ENCODE assay signal across 20 mouse cellular contexts in the genomic region with DNA sequence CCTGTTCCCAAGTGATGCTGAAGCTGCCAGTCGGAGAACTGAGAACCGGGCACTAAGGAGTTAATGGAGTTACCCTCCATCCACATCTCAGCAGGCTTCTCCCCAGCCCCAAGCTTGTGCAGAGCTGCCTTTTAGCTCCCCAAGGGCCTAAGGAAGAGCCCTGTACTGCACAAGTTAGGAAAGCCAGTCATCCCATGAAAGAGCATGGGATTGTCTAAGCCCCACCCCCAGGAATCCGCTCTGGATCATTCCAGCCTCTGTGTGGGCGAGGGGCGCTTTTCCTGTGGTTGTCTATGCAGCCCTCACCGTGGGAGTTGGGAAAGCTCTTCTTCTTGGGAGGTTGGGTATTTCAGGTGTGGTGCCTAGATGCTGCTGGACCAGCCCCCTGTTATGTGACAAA. TPM values are rescaled to one million over a fixed set of nuclear protein-coding genes. Genes with fewer than 3 reads are reported as not detected.
DNase-seq lines count a peak whose midpoint lies in the region; ATAC-seq lines count a peak whose summit lies in the region.
"Had no signal": no experiment of that assay in that cellular context is flagged by ENCODE, and none has a peak within 500 bp of the region (broad histone marks: within the 10 kb centered on the region; RNA-seq: fewer than 3 reads in every experiment).

No protein-coding gene starts in this region.

- ATAC-seq in hindbrain, embryonic 11.5 days (ENCODE audit: low FRiP score) = no peak
- ATAC-seq in hindbrain, embryonic 14.5 days (ENCODE audit: low FRiP score) = no peak
- ATAC-seq in midbrain, embryonic 14.5 days (ENCODE audit: low FRiP score, low TSS enrichment) = no peak
- ATAC-seq in midbrain, embryonic 15.5 days (replicated peaks) = no peak
- ATAC-seq: intestine, embryonic 16.5 days; midbrain, embryonic 16.5 days had no signal

- H3K27ac ChIP-seq in hindbrain, embryonic 11.5 days (ENCODE audit: low read depth, low read length) = no peak overlapping the region
- no peak overlapping the region for H3K27ac ChIP-seq in hindbrain, embryonic 14.5 days
- no peak overlapping the region for H3K27ac ChIP-seq in midbrain, embryonic 14.5 days (replicated peaks; ENCODE audit: low read depth, low read length)
- H3K27ac ChIP-seq in midbrain, embryonic 15.5 days = no peak overlapping the region
- H3K27ac ChIP-seq: hindbrain, embryonic 12.5 days; liver, embryonic 15.5 days; neural tube, embryonic 12.5 days had no signal

- 22% methylated on average over 6 of the region's 6 CpGs for WGBS in hindbrain, embryonic 11.5 days
- 17% methylated on average over 6 of the region's 6 CpGs for WGBS in hindbrain, embryonic 14.5 days
- WGBS in midbrain, embryonic 14.5 days = 32% methylated on average over 6 of the region's 6 CpGs
- 20% methylated on average over 6 of the region's 6 CpGs for WGBS in midbrain, embryonic 15.5 days

- H3K4me1 ChIP-seq in hindbrain, embryonic 11.5 days (replicated peaks; ENCODE audit: control insufficient read depth, insufficient read depth, low read length) = no peaks in the 10 kb centered on the region
- no peaks in the 10 kb centered on the region for H3K4me1 ChIP-seq in hindbrain, embryonic 14.5 days (replicated peaks; ENCODE audit: control insufficient read depth, insufficient read depth, low read length)
- H3K4me1 ChIP-seq in midbrain, embryonic 14.5 days (ENCODE audit: control insufficient read depth, insufficient read depth, low read length) = no peaks in the 10 kb centered on the region
- H3K4me1 ChIP-seq in midbrain, embryonic 15.5 days = no peaks in the 10 kb centered on the region
- H3K4me1 ChIP-seq: hindbrain, embryonic 12.5 days; liver, embryonic 15.5 days; neural tube, embryonic 12.5 days had no signal

- no peak overlapping the region for H3K4me3 ChIP-seq in hindbrain, embryonic 11.5 days (ENCODE audit: low read depth, low read length)
- H3K4me3 ChIP-seq in hindbrain, embryonic 14.5 days (replicated peaks; ENCODE audit: low read length) = no peak overlapping the region
- no peak overlapping the region for H3K4me3 ChIP-seq in midbrain, embryonic 14.5 days (replicated peaks; ENCODE audit: low read depth, low read length)
- no peak overlapping the region for H3K4me3 ChIP-seq in midbrain, embryonic 15.5 days
- H3K4me3 ChIP-seq: hindbrain, embryonic 12.5 days; liver, embryonic 15.5 days; neural tube, embryonic 12.5 days had no signal

- no peaks in the 10 kb centered on the region for H3K9me3 ChIP-seq in hindbrain, embryonic 11.5 days (ENCODE audit: control insufficient read depth, low read length)
- H3K9me3 ChIP-seq in hindbrain, embryonic 14.5 days (ENCODE audit: control insufficient read depth, low read length) = no peaks in the 10 kb centered on the region
- no peaks in the 10 kb centered on the region for H3K9me3 ChIP-seq in midbrain, embryonic 14.5 days (ENCODE audit: control insufficient read depth, low read length)
- H3K9me3 ChIP-seq in midbrain, embryonic 15.5 days = no peaks in the 10 kb centered on the region
- H3K9me3 ChIP-seq: hindbrain, embryonic 12.5 days; liver, embryonic 15.5 days; neural tube, embryonic 12.5 days had no signal

- H3K9ac ChIP-seq in hindbrain, embryonic 11.5 days (ENCODE audit: low read depth, low read length) = no peak overlapping the region
- H3K9ac ChIP-seq in hindbrain, embryonic 14.5 days = no peak overlapping the region
- H3K9ac ChIP-seq in midbrain, embryonic 14.5 days (replicated peaks; ENCODE audit: low read length) = no peak overlapping the region
- no peak overlapping the region for H3K9ac ChIP-seq in midbrain, embryonic 15.5 days
- H3K9ac ChIP-seq: hindbrain, embryonic 12.5 days; liver, embryonic 15.5 days; neural tube, embryonic 12.5 days had no signal

- H3K4me2 ChIP-seq in hindbrain, embryonic 11.5 days (replicated peaks; ENCODE audit: low read depth, low read length) = no peak overlapping the region
- H3K4me2 ChIP-seq in hindbrain, embryonic 14.5 days (replicated peaks) = no peak overlapping the region
- H3K4me2 ChIP-seq in midbrain, embryonic 14.5 days (ENCODE audit: low read length) = no peak overlapping the region
- H3K4me2 ChIP-seq in midbrain, embryonic 15.5 days = no peak overlapping the region
- H3K4me2 ChIP-seq: heart, embryonic 11.5 days; hindbrain, embryonic 12.5 days; liver, embryonic 15.5 days; neural tube, embryonic 12.5 days had no signal

- DNase-seq in hindbrain, embryonic 11.5 days (ENCODE audit: low spot score) = peak; percentile 23
- DNase-seq in hindbrain, embryonic 14.5 days (ENCODE audit: low spot score) = no peak
- peak; percentile 8 for DNase-seq in midbrain, embryonic 14.5 days
- DNase-seq in embryo, embryonic 10.5 days (ENCODE audit: low spot score) = peak; percentile 50
- no peak for DNase-seq in spleen, adult 18-20 months
- no peak for DNase-seq in heart, adult 8-10 months (ENCODE audit: low spot score)
- DNase-seq: adrenal gland, postnatal 36 days; cerebellum, postnatal 14 days; gastrocnemius, postnatal 14 days; kidney, postnatal 36 days; layer of hippocampus, postnatal 36 days; left cerebral cortex, postnatal 4 days; thymus, adult 18-20 months had no signal

- H3K36me3 ChIP-seq in hindbrain, embryonic 11.5 days (ENCODE audit: control insufficient read depth, insufficient read depth, low read length) = no peaks in the 10 kb centered on the region
- no peaks in the 10 kb centered on the region for H3K36me3 ChIP-seq in hindbrain, embryonic 14.5 days (replicated peaks; ENCODE audit: control insufficient read depth, insufficient read depth)
- H3K36me3 ChIP-seq in midbrain, embryonic 14.5 days (ENCODE audit: control insufficient read depth, insufficient read depth, low read length) = no peaks in the 10 kb centered on the region
- H3K36me3 ChIP-seq in midbrain, embryonic 15.5 days (replicated peaks) = no peaks in the 10 kb centered on the region
- H3K36me3 ChIP-seq: hindbrain, embryonic 12.5 days; liver, embryonic 15.5 days; neural tube, embryonic 12.5 days had no signal

- no peaks in the 10 kb centered on the region for H3K27me3 ChIP-seq in hindbrain, embryonic 11.5 days (ENCODE audit: control insufficient read depth, insufficient read depth, low read length)
- H3K27me3 ChIP-seq in hindbrain, embryonic 14.5 days (ENCODE audit: control insufficient read depth, insufficient read depth, low read length) = 0 out of 2 replicates have a peak, but pooled peaks cover 4% of the 10 kb centered on the region
- H3K27me3 ChIP-seq in midbrain, embryonic 14.5 days (ENCODE audit: control insufficient read depth, insufficient read depth, low read length) = no peaks in the 10 kb centered on the region
- no peaks in the 10 kb centered on the region for H3K27me3 ChIP-seq in midbrain, embryonic 15.5 days (replicated peaks)
- H3K27me3 ChIP-seq: liver, embryonic 15.5 days; neural tube, embryonic 12.5 days had no signal

RNA-seq across cellular contexts. Expression of a gene that starts 34.8 kb away (rescaled TPM):
- 17.2 and 19.9 TPM in 2 replicates for polyA plus RNA-seq in hindbrain, embryonic 11.5 days (2014; fragmentation: Nextera tagmentation; extraction: Ambion mirVana)
- 10.0 and 10.9 TPM in 2 replicates for polyA plus RNA-seq in hindbrain, embryonic 14.5 days (2014; fragmentation: Nextera tagmentation; extraction: Ambion mirVana)
- polyA plus RNA-seq in midbrain, embryonic 14.5 days (2014; fragmentation: Nextera tagmentation; extraction: Ambion mirVana) = 4.0 and 9.3 TPM in 2 replicates
- 9.6 and 11.3 TPM in 2 replicates for polyA plus RNA-seq in midbrain, embryonic 15.5 days (2015; fragmentation: Nextera tagmentation; extraction: Ambion mirVana)
- total RNA-seq in heart, adult 8-10 months (2022) = 10 to 100 TPM; 30.6 to 39.7 (median 34.3) TPM

Comparison
In these comparisons a context has a peak if more than half of its experiments do, and no peak if none do; other contexts are left out.
1. DNase-seq: peak in hindbrain, embryonic 11.5 days (single experiment), midbrain, embryonic 14.5 days (single experiment) and embryo, embryonic 10.5 days (single experiment); none in hindbrain, embryonic 14.5 days (single experiment), spleen, adult 18-20 months (0 of 2) and heart, adult 8-10 months (single experiment).